Mouse (Mus musculus): ENCODE results near the gene Kat8. TPM values are rescaled to one million over a fixed set of nuclear protein-coding genes. Genes with fewer than 3 reads are reported as not detected.

Kat8 gene
- polyA plus RNA-seq (2015; fragmentation: Nextera tagmentation; extraction: Ambion mirVana): 41.3 and 46.1 TPM in 2 replicates

DNA sequence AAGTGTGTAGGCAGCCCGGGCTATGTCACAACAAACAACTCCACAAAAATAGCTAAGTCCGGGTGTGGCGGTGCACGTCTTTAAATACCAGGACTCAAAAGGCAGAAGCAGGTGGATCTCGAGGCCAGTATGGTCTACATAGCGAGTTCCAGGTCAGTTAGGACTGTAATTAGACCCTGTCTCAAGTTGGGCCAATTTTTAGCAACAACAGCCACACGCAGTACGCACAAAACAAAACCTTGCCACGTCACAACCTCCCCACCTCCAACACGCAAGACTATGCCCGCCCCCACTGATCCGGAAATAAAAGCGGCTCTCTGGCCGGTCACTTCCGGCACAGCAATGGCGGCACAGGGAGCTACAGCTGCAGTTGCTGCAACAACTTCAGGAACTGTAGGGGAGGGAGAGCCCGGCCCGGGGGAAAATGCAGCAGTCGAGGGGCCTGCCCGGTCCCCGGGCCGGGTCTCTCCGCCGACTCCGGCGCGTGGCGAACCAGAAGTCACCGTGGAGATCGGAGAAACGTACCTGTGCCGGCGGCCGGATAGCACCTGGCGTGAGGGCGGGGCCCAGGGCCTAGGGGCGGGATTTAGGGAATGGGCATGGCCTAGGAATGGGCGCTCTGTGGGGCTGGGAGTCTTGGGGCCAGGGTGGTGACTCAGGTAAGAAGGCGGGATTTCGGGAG lies at the start of gene Kat8:
Gene Kat8 (plus strand): TSS at position 327 of the 682 bp plus-strand sequence.
- H3K36me3 ChIP-seq: peaks cover 46% of the 10 kb centered on the region

DNA sequence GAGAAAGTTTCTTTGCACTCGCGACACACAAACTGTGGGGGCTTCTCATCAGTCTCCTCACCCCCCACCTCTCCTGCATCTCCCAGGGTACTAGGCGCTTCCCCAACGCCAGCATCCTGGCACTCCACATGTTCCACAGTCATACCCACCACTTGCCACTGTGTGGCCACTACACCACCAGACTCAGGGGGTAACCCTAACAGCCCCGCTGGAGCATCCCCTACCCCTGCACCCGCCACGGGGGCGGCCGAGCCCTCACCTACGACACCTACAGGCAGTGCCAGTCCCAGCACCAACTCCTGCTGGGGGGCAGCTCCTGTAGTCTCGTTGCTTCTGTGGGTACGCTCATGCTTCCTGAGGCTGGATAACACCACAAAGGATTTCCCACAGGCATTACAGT lies 45.9 kb upstream of the Kat8 start:
- Histone ChIP-seq H3K4me1 (peaks cover 11% of the 10 kb centered on the region), H3K27me3 (replicated peaks) (no peaks in the 10 kb centered on the region), H3K9me3 (replicated peaks) (no peaks in the 10 kb centered on the region), H3K4me2 (no peak overlapping the region), H3K36me3 (peaks cover 49% of the 10 kb centered on the region), H3K4me3 (replicated peaks) (no peak overlapping the region), H3K9ac (replicated peaks) (no peak overlapping the region), H3K27ac (replicated peaks) (no peak overlapping the region)
- WGBS: 97% methylated on average over 12 of the region's 12 CpGs
- ATAC-seq (ENCODE audit: low FRiP score): no peak

More for the DNA sequence above, at the start of gene Kat8:
- Histone ChIP-seq H3K9me3 (replicated peaks) (no peaks in the 10 kb centered on the region), H3K4me3 (replicated peaks) (peak within 1 kb of the TSS; percentile 86), H3K27ac (replicated peaks) (peak within 1 kb of the TSS; percentile 82), H3K4me1 (peaks cover 15% of the 10 kb centered on the region), H3K4me2 (peak within 1 kb of the TSS; percentile 70), H3K9ac (replicated peaks) (peak within 1 kb of the TSS; percentile 74), H3K27me3 (replicated peaks) (no peaks in the 10 kb centered on the region)
- 2% methylated on average over 40 of the region's 40 CpGs for WGBS
- peak; percentile 96 for ATAC-seq (ENCODE audit: low FRiP score)

DNA sequence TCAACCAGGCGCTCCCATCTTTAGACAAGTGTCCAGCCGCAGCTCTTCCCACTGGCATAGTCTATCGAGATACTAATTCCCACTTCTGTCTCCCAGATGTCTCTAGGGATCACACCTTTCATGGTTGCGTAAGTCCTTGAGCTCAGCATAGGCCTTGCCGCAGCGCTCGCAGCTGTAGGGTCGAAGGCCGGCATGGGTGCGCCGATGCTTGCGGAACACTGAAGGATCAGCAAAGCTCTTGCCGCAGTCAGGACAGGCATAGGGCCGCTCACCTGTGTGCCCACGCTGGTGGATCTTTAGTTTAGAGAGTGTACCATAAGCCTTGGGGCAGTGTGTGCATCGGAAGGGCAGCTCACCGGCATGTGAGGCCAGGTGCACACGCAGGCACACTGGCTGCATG lies 44.7 kb upstream of the Kat8 start:
- no peak overlapping the region for H3K4me3 ChIP-seq (replicated peaks)
- H3K27me3 ChIP-seq (replicated peaks): no peaks in the 10 kb centered on the region
- ATAC-seq (ENCODE audit: low FRiP score): no peak
- H3K36me3 ChIP-seq: peaks cover 57% of the 10 kb centered on the region
- H3K4me2 ChIP-seq: no peak overlapping the region
- peaks cover 18% of the 10 kb centered on the region for H3K4me1 ChIP-seq
- H3K9me3 ChIP-seq (replicated peaks): no peaks in the 10 kb centered on the region
- no peak overlapping the region for H3K27ac ChIP-seq (replicated peaks)
- 97% methylated on average over 18 of the region's 18 CpGs for WGBS
- no peak overlapping the region for H3K9ac ChIP-seq (replicated peaks)

DNA sequence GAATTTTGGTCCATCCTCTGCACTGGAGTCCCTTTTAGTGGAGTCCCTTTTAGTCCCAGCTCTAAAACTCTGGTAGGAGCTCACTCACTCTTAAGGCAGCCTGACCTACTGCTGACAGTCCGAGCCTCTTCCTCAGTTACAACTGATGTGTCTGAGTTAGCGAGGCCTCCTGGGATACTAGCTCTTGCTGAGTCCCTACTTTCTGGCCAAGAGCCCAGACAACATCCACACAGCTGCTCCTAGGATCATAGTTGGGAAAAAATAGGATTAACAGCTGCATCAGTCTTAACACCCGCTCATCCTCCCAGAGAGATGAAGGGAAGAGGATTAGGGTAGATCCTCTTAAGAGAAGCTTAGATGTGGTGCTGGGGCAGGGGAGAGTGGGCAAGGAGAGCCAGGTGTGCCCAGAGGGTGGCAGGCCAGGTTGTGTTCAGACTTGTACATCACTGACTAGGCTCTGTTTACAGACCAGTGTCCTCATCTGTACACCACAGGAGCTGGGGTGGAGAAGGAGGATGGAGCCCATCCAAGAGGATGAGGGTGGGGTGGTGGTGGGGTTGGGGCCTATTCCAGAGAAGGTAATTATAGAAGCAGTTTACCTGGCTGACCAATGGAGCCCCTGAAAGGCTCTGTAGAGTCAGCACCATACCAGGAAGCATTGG lies 43.0 kb upstream of the Kat8 start:
- Histone ChIP-seq H3K27me3 (replicated peaks) (no peaks in the 10 kb centered on the region), H3K36me3 (peaks cover 52% of the 10 kb centered on the region), H3K4me1 (peaks cover 32% of the 10 kb centered on the region), H3K9me3 (replicated peaks) (no peaks in the 10 kb centered on the region), H3K9ac (replicated peaks) (no peak overlapping the region), H3K4me3 (replicated peaks) (no peak overlapping the region), H3K4me2 (no peak overlapping the region), H3K27ac (replicated peaks) (peak overlapping the region; percentile 4; the same call in 1 of the 2 replicates)
- no peak for ATAC-seq (ENCODE audit: low FRiP score)
- WGBS: 67% methylated on average over 3 of the region's 3 CpGs

DNA sequence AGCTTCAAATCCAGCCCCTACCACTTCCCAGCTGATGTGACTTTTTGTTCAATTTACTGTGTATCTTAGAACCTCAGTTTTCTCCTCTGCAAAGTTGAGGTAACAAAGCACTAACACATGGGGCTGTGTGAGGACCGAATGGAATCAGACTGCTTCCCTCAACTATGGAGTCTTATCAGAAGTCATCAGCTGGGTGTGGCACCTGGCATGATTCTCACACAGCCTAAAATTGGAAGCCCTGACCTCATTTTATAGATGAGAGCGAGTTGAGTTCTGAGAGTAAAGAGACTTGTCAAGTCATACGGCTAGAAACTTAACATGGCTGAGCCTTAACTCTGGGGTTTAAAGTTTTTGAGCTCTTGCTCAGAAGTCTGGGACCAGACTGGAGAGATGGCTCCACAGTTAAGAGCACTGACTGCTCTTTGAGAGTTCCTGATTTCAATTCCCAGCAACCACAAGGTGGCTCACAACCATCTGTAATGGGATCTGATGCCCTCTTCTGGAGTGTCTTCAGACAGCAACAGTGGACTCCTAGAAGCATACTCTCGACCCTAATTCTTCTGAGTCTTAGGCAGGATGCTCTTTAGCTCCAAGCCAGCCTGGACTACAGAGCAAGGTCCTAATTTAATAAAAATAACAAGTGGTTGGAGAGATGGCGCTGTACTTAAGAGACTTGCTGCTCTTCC lies 42.0 kb upstream of the Kat8 start:
- H3K27me3 ChIP-seq (replicated peaks): no peaks in the 10 kb centered on the region
- H3K36me3 ChIP-seq: peaks cover 47% of the 10 kb centered on the region
- 87% methylated on average over 5 of the region's 5 CpGs for WGBS
- no peak overlapping the region for H3K27ac ChIP-seq (replicated peaks)
- no peak overlapping the region for H3K9ac ChIP-seq (replicated peaks)
- no peak overlapping the region for H3K4me3 ChIP-seq (replicated peaks)
- no peaks in the 10 kb centered on the region for H3K9me3 ChIP-seq (replicated peaks)
- H3K4me1 ChIP-seq: peaks cover 37% of the 10 kb centered on the region
- ATAC-seq (ENCODE audit: low FRiP score): no peak
- H3K4me2 ChIP-seq: no peak overlapping the region

DNA sequence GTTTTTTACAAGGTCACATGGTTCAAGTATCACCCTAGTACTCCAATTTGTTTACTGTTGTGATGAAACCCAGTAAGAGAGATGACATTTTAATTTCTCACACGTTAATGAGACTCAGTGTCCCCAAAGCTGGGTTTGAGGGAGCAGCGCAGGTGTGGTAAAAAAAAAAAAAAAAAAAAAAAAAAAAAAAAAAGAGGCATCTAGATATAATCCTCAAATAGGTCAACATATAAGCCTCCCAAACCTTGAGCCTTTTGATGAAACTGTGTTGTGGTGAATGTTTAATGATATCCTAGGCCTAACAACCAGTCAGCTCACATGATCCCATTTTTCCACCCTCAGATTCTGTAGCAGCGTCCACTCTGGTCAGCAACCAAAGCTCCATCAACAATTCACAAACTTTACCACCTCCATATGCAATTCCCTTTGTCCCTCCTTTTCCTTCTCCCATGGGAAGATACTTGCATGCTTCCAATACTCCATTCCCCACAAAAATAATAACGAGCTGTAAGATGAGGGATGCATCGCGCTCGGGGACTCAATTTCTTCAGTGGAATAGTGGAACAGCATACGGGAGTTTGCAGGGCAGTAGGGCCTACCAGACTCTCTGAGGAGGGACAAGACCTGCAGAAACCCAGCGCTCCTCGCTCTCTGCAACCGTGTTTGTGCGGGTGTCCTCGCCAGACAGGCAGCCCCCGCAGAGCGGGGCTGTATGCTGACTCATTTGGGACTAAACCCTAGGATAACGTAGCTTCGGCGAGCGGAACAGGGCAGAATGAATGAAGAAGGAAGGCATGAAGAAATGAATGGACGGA lies 37.3 kb upstream of the Kat8 start:
- peak; percentile 21 for ATAC-seq (ENCODE audit: low FRiP score)
- Histone ChIP-seq H3K4me1 (peaks cover 40% of the 10 kb centered on the region), H3K27ac (replicated peaks) (peak overlapping the region; percentile 100), H3K9me3 (replicated peaks) (no peaks in the 10 kb centered on the region), H3K4me2 (peak overlapping the region; percentile 83), H3K36me3 (peaks cover 31% of the 10 kb centered on the region), H3K4me3 (replicated peaks) (peak overlapping the region; percentile 98), H3K9ac (replicated peaks) (peak overlapping the region; percentile 98), H3K27me3 (replicated peaks) (no peaks in the 10 kb centered on the region)
- 5% methylated on average over 20 of the region's 20 CpGs for WGBS

DNA sequence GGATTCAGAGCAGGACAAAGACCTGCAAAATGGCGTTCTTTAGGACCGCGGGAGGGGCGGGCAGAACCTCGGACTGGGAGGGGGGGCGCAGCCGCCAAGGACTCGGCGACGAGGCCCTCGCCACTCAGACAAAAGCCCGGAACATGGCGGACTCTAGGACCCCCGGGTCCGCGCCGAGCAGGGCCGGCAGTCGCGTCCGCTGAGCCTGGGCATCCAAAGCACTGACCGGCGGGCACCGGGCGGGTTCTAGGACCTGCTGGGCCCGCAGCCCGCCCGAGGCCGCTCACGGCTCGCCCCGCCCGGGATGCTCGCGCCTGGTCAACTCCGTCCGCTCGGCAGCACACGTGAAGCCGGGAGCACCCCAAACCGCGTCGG lies 36.7 kb upstream of the Kat8 start:
- Histone ChIP-seq H3K27ac (replicated peaks) (peak overlapping the region; percentile 100), H3K27me3 (replicated peaks) (no peaks in the 10 kb centered on the region), H3K4me2 (peak overlapping the region; percentile 83), H3K9ac (replicated peaks) (peak overlapping the region; percentile 98), H3K4me1 (peaks cover 40% of the 10 kb centered on the region), H3K9me3 (replicated peaks) (no peaks in the 10 kb centered on the region), H3K4me3 (replicated peaks) (peak overlapping the region; percentile 98), H3K36me3 (peaks cover 33% of the 10 kb centered on the region)
- WGBS: 0% methylated on average over 41 of the region's 43 CpGs
- peak; percentile 95 for ATAC-seq (ENCODE audit: low FRiP score)

DNA sequence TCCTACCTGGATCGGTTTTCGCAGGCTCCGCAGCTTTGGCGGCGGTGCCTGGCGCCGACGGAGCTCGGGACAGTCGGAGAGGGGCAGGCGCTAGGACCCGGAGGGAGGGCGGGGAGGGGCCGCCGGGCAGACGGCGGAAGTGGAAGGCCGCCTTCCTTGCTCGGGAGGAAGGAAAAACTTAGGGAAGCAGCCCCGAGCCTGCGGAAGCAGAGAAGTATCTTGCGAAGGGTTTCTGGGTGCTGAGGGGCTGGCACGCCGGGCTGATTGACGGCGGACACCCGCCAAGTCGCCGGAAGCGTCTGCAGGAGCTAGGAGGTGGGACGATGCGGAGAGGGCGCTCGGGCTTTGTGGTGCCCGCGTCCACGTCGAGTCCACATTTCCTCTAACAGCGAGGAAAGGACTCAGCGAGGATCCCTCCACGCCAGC lies 36.3 kb upstream of the Kat8 start, which contains the start of gene Zfp646:
Gene Zfp646 (plus strand): TSS at position 181 of the 426 bp plus-strand sequence.
- Histone ChIP-seq H3K27ac (replicated peaks) (peak within 1 kb of the TSS; percentile 100), H3K4me1 (peaks cover 44% of the 10 kb centered on the region), H3K4me2 (peak within 1 kb of the TSS; percentile 83), H3K9ac (replicated peaks) (peak within 1 kb of the TSS; percentile 98), H3K36me3 (peaks cover 36% of the 10 kb centered on the region), H3K27me3 (replicated peaks) (no peaks in the 10 kb centered on the region), H3K9me3 (replicated peaks) (no peaks in the 10 kb centered on the region), H3K4me3 (replicated peaks) (peak within 1 kb of the TSS; percentile 98)
- WGBS: under 1% methylated on average over 41 of the region's 41 CpGs
- peak; percentile 92 for ATAC-seq (ENCODE audit: low FRiP score)

DNA sequence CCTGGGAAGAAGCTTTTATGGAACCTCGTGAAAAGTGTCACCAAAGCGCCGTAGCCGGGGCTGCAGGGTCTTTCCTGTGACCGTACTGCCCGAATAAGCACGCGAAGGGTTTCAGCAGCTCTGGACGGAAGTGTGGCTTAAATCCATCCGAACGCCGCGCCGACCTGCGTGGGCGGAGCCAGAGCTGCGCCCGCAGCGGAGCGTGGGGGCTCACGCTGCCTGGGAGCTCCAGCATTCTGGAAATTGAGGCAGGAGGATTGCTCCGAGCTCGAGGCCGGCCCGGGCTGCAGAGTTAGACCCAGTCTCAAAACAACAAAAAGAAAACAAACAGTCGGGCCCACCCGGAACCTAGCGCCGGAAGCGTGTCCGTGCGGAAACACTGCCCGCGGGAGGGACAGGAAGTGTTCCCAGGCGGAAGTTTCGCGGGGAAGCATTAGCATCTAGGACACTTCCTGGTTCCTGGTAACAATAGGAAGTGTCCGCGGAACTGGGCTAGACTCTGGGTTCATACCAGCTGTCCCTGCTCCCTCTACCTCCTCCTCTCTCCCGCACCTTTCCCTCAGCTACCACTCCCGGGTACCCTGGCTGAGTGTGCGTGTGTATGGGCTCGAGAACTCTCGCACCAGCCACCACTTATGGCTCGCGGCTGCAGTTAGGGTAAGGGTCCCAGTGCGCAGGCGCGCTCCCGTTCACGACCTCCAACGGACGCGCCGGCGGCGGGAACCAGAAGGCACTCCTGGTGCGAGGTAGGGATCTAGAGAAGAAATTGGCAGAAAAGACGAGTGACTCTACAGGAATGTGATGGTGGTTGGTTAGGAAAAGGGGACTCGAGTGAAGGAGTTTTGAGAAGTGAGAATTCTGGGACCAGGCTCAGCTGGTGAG lies 35.6 kb upstream of the Kat8 start, which contains the start of gene Zfp668:
Gene Zfp668 (minus strand): TSS at position 362 of the 882 bp plus-strand sequence.
- H3K4me2 ChIP-seq: peak within 1 kb of the TSS; percentile 83
- H3K4me1 ChIP-seq: peaks cover 42% of the 10 kb centered on the region
- under 1% methylated on average over 60 of the region's 60 CpGs for WGBS
- peaks cover 40% of the 10 kb centered on the region for H3K36me3 ChIP-seq
- peak within 1 kb of the TSS; percentile 100 for H3K27ac ChIP-seq (replicated peaks)
- no peaks in the 10 kb centered on the region for H3K27me3 ChIP-seq (replicated peaks)
- peak; percentile 54 for ATAC-seq (ENCODE audit: low FRiP score)
- peak within 1 kb of the TSS; percentile 98 for H3K4me3 ChIP-seq (replicated peaks)
- H3K9ac ChIP-seq (replicated peaks): peak within 1 kb of the TSS; percentile 98
- H3K9me3 ChIP-seq (replicated peaks): no peaks in the 10 kb centered on the region

DNA sequence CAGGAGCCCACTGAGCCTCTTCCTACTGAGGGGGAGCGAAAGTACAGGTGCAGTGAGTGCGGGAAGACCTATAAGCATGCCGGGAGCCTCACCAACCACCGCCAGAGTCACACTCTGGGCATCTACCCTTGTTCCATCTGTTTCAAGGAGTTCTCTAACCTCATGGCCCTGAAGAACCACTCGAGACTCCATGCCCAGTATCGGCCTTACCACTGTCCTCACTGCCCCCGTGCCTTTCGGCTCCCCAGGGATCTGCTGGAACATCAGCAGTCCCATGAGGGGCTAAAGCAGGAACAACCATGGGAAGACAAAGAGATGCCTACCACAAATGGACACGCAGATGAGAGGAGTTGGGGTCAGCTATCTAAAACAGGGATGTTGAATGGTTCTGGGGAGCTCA lies 33.0 kb upstream of the Kat8 start:
- Histone ChIP-seq H3K27me3 (replicated peaks) (no peaks in the 10 kb centered on the region), H3K4me3 (replicated peaks) (no peak overlapping the region), H3K4me2 (no peak overlapping the region), H3K36me3 (peaks cover 58% of the 10 kb centered on the region), H3K9ac (replicated peaks) (no peak overlapping the region), H3K9me3 (replicated peaks) (no peaks in the 10 kb centered on the region), H3K4me1 (peaks cover 45% of the 10 kb centered on the region), H3K27ac (replicated peaks) (no peak overlapping the region)
- ATAC-seq (ENCODE audit: low FRiP score): no peak
- WGBS: 97% methylated on average over 9 of the region's 9 CpGs

Measured in neural tube, embryonic 15.5 days (tissue).